Mouse (Mus musculus): Measurements from ENCODE around the gene Tle3. TPM values are rescaled to one million over a fixed set of nuclear protein-coding genes. Genes with fewer than 3 reads are reported as not detected.

Tle3 gene
- 23.2 TPM for polyA plus RNA-seq (2015; fragmentation: Illumina TruSeq; extraction: RNeasy Lipid Tissue Mini Kit (QIAGEN cat#74804); ENCODE audit: low read depth, low replicate concordance)

DNA sequence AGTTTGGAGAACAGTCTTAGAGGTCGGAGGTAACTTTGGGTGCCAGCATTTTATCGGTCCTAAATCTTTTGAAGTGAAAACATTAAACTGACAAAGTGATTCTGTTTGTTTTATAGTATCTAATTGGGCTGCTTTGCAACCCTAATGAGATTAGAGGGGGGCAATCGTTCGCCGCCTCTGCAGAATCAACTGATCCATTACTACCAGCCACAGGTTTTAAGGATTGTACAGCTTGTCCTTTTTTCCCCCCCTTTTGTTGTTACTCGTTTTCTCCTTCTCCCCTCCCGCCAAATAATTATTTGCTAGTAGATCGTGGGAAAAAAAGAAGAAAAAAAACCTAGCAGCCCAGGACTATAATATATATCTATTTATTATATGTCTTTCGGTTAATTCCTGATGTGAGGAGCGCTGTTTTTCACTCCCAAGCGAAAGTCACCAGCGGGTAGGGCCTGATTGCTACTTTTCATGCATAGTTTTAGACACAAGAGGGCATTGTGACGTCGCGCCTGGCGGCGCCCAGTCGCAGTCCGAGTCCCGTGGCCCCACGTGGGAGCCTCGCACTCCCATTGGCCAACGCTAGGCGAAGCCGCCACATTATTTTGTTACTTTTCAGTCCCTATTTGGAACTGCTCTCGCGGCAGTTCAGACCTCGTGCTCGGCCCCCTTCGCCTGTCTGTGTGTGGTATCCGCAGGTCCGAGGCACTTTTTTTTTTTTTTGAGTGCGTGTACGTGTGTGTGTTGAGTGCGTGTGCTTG is at the start of gene Tle3:
Gene Tle3, plus strand, starts transcription at position 612 of the 755 bp plus-strand sequence.

